Mouse (Mus musculus) lung, postnatal 4 days (tissue): ENCODE results near the gene Abhd8.

Experiments used
- DNase-seq, 2 experiments: peaks; one replicate each; pipeline ENCODE4 v3.0.0; 2021

Abhd8 gene

DNA sequence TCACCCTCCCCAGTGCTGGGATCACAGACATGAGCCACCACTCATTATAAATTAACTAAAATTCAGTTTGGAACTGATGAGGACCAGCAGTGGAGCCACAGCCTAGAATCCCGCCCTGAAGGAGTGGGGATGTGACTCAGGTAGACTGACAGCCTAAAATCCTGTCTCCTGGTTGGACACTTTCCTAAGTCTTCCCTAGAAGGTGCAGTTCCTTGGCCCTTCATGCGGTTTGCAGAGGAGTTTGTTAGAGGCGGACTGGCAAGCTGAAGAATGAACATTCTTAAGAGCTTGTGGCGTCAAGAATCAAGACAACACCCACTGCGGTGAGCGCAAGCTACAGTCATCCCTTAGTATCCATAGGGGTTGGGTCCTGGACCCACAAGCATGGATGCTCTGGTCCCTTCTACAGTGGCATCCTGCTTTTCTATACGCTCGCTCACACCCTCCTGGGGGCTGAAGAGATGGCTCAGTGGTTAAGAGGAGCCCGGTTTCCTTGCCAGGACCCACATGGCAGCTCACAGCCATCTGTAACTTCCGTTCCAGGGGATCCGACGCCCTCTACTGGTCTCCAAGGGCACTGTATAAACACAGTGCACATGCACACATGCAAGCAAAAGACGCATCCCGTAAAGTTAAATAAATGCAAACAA lies 13.9 kb upstream of the Abhd8 start:
- DNase-seq = peak in 1 of 2 experiments; percentile 38

DNA sequence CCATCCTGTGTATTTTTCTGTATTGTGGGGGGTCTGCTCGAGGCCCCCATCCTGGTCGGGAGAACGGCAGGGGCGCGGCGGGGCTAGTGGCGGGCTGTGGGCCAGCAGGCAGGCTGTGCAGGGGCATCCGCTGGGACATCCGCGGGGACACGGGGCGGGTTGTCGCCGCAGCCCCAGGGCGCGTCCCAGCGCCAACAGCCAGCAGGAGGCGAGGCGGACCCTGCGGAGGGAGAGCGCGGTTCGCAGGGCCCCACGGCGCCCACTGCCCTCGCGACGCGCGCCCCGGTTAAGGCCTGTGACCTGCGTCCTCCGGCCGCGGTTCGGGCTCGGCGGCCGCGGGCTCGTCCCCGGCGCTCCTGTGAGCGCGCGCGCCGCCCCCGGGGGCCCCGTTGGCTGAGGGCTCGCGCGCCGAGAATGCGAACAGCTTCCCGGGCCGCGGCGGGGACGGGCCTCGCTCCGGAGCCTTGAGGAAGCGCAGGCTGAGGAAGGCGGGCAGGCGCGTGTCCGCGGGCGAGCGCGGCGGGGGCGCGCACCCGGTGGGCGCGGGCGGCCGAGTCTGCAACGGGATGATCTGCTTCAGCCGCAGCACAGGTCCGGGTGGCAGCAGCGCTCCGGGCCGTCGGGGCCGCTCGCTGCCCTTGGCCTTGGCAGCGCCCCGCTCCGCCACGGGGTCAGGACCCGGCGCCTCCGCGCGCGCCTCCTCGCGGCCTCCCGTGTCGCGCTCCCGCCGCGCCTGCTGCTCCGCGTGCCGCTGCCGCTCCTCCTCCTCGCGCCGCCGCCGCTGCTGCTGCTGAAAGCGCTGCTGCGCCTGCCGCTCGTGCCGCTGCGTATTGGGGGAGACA lies 12.9 kb upstream of the Abhd8 start:
- peak; percentile 84 to 93 for DNase-seq

DNA sequence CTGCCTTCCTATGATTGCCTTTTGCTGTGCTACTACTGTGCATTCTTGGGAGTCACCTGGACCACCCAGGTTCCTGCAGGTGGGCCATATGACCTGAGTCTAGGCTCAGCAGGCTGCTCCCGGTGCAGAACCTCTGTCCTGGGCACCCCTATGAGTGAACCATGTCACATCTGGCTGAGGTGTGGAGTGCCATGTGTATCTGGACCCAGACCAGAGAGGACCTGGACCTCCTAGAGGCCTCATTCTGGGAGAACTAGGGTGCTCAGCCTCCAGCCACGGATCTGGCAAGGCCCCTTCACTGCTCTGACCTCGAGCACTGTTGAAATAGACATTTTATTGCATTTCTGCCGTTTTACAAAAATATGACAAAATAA lies 12.2 kb upstream of the Abhd8 start:
- DNase-seq = no peak

DNA sequence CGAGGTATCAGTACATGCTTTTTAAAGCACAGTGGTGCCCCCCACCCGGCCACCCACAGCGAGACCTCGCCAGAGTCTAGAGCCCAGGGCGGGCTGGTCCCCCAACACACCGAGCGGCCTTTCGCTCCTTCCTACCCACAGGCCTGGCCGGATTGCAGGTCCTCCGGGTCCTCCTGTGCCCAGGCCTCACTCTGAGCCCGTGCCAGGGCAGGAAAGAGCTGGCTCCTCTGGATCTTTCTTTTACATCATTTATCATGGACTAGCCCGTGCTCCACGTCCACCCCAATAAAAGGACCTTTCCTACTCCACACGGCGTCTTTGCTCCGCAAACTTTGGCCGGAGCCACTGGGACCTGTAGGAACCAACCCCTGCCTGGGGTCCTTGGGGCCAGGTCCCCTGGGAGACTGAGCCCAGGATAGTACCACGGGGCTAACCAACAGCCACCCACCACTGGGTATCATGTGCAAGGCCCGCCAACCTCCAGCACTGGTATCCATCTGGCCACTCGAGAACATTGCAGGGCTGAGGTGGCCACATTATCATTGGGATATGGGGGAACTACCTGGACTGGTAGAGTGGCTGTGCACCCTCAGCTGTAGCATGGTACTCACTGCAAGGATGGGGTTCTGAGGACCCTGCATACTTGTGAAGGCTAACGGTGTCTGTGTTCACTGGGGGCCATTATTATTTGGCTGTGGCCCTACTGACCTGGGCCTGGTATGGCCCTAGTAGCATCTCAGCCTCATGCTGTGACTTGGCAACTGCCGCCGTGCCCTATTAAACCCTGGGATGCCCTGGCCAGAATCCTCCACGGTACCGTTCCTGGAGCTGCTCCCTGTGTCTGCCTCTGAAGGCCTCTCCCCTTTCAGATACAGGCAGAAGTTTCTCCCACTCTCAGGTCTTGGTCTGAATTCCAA lies 11.6 kb upstream of the Abhd8 start:
- no peak for DNase-seq

DNA sequence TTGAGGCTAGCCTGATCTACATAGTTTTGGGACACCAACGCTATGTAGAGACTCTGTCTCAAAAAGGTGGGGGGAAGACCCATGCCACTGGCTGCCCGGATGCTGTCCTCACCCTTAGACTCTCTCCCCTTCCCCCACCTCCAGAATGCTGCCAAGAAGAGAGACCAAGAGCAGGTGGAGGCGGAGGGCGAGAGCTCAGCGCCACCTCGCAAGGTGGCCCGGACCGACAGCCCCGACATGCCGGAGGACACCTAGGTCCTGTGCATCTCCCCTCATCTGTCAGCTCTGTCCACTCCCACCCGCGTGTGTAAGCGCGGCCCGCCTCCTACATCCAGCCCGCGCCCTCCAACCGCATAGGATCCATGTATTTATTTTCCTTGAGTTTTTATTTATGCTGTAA lies 10.9 kb upstream of the Abhd8 start:
- DNase-seq = no peak

DNA sequence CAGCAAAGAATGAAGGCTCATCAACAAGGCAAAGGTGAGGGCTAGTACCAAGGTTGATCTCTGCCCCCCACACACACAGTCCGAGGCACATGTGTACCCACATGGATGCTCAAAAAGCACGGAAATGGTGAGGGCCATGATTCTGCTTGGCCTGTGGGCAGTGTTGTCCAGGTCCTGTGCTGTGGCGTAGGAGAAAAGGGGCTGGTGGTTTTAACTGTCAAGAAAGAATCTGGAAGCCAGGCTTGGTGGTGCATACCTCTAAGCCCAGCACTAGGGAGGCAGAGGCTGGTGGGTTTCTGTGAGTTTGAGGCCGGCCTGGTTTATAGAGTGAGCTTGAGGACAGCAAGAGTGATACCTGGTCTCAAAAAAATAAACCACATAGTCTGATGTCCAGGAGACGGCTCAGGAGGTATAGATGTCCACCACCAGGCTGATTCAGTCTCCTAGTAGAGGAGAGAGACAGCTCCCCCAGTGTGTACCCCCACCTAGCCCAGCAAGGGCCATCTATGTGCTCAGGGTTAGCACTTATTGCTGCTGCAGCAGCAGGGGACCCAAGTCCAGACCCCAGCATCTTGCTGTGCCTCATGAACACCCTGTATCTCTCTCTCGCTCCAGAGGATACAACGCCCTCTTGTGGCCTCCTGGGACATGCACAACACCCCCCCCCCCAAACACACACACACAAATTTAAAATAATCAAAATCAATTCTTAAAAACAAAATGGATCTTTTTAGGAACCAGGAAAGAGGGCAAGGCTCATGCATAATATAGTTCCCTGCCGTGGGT lies 9.3 kb upstream of the Abhd8 start:
- no peak for DNase-seq

DNA sequence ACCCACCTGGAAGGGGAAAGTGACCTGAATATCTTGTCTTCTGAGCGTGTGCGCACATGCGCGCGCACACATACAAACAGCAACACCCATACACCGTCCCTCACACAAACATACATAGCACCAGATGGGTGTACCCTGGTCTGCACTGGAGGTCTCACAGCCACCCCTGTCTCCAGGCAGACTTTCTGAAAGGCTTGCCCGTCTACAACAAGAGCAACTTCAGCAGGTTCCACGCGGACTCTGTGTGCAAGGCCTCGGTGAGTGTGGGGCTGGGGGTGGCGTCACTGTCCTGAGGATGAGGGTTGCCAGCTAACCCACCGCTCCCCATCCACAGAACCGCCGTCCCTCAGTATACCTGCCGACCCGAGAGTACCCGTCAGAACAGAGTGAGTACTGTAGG lies 8.4 kb upstream of the Abhd8 start:
- DNase-seq = no peak

DNA sequence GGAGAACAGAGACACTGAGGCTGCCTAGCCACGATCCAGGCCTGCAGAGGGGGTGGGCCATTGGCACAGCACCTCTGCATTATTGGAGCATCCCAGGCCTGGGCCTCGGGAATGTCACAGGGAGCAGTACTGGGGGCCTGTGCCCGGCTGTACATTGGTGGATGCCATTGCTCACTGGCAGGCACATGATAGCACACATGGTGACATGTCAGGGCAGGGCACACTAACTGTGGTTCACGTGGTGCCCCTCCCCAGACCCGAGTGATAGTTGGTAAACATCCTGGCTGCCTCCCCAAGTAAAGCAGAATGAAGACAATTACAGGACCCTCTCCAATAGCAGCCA lies 7.4 kb upstream of the Abhd8 start:
- DNase-seq = no peak

DNA sequence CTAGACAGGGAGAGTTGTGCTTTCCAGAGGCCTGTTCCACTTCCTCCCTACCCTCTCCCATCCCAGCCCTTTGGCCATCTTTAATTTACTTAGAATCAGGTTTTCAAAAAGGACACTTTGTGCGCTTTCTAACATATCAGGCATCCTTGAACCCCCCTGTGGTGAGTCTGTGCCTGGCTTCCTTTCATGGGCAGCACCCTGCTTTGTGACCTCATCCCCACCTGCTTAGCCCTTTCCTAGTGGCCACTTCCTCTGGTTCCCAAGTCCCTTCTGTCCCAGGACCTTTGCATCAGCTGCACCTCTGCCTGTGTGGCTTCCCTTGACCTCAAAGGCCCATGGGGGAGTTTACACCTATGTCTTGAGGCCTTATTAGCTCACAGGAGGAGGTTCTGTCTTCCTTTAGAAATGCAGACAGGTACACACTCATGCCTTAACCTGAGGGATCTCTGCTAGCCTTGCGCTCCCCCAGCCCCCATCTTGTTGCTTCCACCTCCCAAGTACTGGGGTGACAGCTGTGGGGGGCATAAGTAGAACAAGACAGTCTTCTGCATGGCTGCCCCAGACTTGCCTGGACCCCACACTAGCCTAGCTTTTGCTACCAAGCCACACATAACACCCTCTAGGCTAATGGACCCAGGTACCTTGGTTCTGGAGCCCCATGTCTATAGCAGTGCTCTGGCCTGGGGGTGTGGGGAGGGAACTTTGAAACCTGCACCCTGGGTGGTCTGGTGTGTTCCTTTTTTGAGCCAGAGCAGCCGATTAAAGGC lies 6.9 kb upstream of the Abhd8 start:
- DNase-seq = no peak

DNA sequence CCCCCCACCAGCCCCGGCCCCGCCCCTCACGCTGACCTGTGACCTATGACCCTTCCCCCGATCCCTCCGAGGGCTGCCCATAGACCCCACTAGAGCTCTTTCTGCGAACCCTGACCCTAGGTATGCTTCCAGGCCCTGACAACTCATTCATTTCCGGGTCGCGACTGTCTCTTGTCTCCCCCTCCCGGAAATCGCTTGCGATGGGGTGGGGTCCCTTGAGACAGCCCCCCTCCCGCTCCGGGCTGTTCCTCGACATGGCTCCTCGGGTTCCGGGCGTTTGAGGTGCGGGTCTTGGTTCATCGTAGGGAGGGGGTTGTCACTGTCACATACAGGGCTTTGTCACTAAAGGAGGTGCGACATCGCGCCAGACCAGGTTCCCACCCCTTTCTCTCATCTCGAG lies 6.0 kb upstream of the Abhd8 start:
- DNase-seq = peak; percentile 60 to 66

DNA sequence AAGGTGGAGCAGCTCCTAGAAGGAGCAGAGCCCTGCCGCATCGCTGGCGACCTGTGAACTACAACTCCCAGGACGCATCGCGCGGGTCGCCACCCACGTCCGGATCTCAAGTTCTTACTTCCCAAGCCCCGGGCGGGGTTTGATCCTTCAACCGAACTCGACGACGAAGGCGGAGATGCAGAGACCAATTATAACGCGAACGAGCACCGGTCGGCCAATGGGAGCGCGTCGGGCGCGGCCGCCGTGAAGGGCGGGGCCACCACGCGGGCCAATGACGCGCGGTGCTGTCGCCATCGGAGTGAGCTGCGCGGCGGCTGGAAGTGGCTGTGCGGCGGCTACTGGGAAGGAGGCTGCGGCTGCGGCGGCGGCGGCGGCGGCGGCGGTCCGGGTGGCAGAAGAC lies 5.5 kb upstream of the Abhd8 start, which contains the start of gene Dda1:
Gene Dda1, plus strand, starts transcription at position 284 of the 400 bp plus-strand sequence.
- peak; percentile 97 to 99 for DNase-seq

DNA sequence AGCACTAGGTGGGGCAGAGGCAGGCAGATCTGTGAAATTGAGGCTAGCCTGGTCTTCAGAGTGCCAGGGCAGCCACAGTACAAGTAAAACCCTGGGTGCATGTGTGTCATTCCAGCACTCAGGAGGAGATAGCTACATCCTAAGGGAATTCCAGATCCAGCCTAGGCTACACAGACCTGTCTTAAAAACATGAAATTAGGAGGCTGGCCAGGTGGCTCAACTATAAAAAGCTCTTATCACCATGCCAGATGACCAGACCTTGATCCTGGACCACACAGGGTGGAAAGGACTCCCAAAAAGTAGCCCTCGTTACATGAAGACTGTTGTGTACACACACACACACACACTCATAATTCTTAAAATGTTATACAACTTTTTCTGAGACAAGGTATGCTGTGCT lies 4.5 kb upstream of the Abhd8 start:
- DNase-seq = no peak

DNA sequence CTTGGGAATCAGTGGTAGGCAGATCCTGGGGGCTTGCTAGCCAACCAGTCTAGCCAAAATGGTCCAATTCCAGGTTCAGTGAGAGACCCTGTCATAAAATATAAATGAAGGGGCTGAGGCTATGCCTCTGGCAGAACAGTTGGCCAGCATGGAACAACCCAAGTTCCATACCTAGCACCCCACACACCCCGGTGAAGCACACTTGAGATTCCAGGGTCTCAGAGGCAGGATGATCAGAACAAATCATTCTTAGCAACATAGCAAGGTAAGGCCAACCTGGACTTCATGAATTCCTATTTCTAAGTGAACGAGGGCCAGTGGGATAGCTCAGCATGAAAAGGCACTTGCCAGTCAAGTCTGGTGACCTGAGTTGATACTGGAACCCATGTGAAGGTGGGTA lies 3.7 kb upstream of the Abhd8 start:
- no peak for DNase-seq

DNA sequence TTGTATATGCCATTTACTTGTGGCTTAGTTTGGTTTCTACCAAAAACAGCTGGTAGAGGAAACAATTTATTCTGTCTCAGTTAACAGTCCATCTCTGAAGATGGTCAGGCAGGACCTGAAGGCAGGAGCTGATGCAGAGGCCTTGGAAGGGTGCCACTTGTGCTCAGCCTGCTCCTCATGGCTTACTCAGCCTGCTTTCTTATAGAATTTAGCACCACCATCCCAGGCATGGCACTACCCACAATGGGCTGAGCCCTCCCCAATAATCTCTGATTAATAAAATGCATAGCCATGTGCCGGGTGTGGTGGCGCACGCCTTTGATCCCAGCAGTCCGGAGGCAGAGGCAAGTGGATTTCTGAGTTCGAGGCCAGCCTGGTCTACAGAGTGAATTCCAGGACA lies 2.7 kb upstream of the Abhd8 start:
- no peak for DNase-seq

DNA sequence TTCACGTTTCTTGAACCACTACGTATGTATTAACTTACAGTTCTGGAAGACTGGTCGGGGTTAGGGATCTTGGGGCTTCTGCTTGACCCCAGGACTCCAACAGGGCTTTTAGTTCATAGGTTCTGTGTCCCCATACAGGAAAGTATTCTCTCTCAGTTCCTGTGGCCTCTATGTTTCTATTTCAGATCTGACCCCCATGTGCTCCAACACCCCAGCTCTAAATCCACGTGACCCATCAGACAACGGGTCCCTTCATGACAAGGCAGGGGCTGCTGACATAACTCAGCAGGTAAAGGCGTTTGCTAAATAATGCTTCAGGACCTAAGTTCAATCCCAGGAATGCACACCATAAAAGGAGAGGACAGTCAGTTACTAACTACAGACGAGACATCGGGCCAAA lies 2.3 kb upstream of the Abhd8 start:
- no peak for DNase-seq

DNA sequence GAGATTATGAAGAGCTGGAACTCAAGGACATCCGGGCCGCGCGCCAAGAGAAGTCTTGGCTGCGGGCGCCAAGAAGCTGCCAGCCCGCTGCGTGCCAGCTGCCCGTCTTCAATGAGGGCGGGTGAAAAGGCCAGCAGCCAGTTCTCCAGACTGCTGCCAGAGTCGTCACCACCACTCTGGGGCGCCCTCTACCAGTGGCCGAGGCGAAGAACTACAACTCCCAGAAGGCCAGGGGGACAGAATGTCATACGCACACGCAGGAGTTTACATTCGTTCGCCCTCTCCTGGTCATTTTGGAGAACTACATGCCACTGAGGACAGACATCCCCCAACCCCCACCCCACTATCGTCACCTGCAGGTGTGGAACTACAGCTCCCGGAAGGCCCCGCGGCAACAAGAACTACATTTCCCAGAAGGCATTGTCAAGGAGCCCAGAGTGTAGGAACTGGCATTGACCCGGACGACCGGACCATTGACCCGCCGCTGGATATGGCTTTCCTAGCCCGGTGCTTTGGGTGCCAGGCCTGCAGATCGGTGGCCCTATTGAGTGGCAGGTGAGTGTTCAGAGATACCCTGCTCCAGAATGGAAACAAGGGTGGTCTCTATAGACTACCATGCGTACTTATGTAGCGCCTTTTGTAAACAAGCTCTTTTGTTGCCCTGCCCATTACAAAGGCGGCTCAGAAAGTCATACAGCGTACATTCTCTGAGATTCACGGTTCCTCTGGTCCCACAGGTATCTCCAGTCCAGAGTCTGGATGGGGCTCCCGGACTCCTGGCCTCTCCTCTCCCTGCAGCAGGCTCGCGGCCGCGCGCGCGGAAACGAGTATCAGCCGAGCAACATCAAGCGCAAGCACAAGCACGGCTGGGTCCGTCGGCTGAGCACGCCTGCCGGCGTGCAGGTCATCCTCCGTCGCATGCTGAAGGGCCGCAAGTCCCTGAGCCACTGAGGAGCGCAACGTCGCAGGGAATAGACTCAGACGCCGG lies 1.4 kb upstream of the Abhd8 start, which contains the start of gene Mrpl34:
Gene Mrpl34, plus strand, starts transcription at position 447 of the 988 bp plus-strand sequence.
- peak; percentile 99 for DNase-seq

DNA sequence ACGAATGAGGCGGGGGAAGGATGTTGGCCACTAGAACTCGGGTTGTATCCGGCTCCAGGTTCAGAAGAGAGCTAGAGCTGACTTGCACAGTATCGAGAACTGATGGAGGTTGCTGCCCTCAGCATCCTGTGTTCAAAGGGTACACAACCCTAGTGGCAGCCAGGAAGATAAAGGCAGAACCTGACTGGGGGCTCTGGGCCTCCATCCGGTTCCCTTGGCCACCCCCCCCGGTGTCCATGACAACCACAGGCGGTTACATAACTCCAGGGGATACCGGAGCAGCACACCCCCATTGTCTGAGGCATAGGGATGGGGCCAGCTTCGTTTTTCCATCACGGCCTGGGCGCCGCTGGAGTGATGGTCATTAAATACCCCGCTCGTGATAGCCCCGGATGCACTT lies 669 bp downstream of the Abhd8 start:
- DNase-seq = peak; percentile 61 to 70

DNA sequence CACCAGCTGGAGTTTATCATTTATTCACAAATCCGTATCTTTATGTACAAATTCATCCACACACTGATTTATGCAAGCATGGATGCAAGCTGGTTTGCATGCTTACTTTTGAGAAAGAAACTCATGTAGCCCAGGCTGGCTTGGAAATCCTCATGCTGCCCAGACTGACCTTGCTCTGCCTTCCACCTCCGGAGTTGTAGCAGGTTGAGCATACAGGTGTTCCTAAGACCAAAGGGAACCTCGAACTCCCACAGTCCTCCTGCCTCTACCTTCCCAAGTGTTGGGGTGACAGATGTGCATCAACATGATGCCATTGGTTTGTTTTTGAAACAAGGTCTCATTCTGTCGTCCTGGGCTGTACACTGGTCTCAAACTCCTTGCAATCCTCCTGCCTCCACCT lies 1.3 kb downstream of the Abhd8 start:
- peak in 1 of 2 experiments; percentile 14 for DNase-seq

DNA sequence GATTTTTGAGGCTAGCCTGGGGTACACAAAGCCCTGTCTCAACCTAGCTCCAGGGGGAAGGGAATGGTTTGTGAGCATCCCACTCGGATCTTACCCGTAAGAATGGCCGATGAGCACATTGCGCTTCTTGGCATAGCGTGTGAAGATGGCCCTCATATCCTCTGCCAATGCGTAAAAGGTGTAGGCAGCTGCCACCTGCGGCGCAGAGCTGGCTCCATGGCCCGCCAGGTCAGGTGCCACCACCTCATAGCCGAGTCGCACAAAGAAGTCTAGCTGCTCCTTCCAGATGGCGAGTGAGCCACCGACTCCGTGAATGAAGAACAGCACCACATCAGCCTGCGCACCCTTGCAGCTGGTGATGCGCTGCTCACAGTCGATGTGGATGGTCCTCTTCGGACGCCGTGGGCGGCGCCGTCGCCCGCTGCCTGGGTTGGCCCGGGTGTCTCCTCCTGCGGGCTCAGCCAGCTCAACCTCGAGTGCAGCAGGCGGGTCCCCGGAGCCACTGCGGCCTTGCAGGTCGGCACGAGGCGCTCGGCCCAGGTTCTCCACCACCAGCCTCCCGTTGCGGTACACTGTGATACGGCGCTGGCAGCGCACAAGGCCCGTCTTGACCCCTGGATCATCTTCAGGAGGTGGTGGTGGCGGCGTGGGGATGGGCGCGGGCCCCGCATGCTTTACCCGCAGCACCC lies 2.2 kb downstream of the Abhd8 start:
- DNase-seq = peak in 1 of 2 experiments; percentile 33

DNA sequence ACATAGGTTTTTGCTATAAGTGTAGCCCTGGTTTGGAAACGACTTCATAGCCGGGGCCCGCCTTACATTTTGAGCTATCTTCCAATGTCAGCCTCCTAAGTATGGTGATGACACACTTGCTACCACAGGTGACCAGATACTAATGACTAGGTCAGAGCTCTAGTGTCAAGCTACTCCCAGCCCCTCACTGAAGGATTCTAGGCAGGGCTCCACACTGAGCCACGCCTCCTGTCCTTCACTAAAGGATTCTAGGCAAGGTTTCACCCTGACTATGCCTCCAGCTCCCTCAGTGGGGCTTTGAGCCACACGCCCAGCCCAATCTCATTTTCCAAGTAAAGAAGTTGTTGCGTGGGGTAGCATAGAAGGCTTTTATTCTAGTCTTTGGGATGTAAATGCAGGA lies 2.7 kb downstream of the Abhd8 start:
- peak in 1 of 2 experiments; percentile 11 for DNase-seq
